Mouse (Mus musculus): ENCODE data around the gene Mef2d.
"Not testable (repeated sequence)": the region's sequence is repeated elsewhere in the genome, so short reads cannot be mapped to it uniquely, and the experiment has no call there.

The Mef2d gene

DNA sequence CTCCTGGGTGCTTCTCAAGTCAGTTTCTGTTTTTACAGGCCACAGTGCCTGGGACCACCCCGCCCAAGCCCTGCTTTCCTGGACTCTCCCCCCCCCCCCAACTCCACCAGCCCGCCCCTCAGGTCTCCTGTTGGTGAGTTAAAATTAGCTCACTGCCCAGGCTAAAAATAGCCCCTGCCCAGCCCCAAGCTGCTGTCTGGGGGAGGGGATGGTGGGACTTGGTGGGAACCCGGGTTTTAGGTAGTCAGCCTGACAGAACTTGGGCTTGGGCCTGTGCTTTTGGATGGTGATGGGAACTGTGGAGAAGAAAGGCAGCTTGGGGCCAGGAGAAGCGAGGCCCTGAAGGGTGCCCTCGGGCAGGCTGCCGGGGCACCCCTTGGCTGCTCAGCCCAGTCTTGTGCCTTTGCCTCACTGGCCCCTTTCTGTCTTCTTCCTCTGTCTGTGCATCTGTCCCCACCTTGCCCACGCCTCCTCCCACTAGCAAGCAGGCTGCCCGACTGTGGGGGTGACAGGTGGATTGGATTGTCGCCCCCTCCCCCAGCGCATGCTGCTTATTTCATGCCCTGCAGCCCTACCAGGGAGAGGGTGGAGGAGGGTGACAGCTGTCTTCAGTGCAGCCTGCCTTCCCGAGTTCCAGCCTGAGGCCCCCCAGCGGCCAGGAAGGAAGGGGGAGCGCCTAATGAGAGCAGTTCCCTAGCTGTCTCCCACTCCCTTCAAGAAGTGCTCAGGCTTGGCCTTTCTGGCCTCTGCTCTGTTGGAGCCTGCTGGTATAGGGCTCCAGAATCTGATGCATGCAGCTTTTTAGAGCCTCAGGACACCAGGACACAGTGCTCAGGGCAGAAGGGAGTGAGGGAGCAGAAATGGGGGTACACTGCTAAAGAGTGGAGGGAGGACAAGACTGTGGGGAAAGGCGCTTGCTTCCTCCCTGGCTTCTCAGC is 8.2 kb downstream of the Mef2d start:
- DNase-seq (ENCODE audit: low spot score) = no peak

- DNase-seq (ENCODE audit: low spot score) = no peak
These were observed 8.8 kb downstream of the Mef2d start for GRCm38 (mm10) chr3:88150999-88151364.

GRCm38 (mm10) chr3:88152056-88152455 is 9.9 kb downstream of the Mef2d start:
- no peak for DNase-seq (ENCODE audit: low spot score)

- no peak for DNase-seq (ENCODE audit: low spot score)
These were observed 11.3 kb downstream of the Mef2d start for GRCm38 (mm10) chr3:88153290-88154011.

GRCm38 (mm10) chr3:88154236-88154635 is 12.1 kb downstream of the Mef2d start:
- no peak for DNase-seq (ENCODE audit: low spot score)

DNA sequence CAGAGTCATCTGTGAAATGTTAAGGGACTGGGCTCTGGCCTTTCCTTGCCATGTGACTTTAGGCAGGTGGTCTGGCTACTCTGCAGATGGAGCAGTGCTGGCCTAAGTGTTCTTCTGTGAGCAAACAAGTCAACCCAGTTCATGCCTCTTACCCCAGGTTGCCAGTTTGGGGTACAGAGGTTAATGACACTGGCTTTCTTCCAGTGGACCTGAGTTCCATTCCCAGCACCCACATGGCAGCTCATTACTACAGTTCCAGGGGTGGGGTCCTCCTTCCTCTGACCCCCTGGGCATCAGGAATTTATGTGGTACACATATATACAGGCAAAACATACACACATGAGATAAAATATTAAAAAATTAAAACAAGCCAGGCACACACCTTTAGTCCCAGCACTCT is 14.6 kb downstream of the Mef2d start:
- DNase-seq (ENCODE audit: low spot score) = no peak

GRCm38 (mm10) chr3:88157771-88158597 is 15.8 kb downstream of the Mef2d start:
- no peak for DNase-seq (ENCODE audit: low spot score)

DNA sequence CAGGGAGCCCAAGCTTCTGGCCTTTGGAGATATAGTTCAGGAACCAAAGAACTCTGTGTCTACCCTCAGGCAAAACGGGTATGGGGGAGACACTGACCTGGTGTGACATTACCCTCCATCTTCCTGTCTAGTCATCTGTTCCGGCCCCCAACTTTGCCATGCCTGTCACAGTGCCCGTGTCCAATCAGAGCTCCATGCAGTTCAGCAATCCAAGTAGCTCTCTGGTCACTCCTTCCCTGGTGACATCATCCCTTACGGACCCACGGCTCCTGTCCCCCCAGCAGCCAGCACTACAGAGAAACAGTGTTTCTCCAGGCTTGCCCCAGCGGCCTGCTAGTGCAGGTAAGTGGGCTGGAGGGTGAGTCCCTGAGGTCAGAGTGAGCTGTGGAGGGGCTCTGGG is 16.8 kb downstream of the Mef2d start:
- DNase-seq (ENCODE audit: low spot score) = no peak

DNA sequence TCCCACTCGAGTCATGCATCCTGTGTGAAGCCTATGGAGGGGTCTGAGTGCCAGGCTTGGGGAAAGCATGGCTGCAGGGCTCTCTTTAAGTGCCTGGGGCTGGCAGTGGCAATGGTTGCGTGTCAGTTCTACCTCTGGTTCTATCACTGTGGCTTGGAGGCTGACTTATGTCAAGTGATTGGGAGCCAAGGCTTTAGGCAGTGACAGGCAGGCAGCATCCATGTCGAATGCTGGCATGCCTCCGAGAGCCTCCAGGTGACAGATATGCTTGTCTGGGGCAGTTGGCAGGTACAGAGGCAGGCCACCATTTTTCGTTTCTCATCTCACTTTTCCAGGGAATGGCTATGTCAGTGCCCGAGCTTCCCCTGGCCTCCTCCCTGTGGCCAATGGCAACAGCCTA is 18.7 kb downstream of the Mef2d start:
- no peak for DNase-seq (ENCODE audit: low spot score)

- no peak for DNase-seq (ENCODE audit: low spot score)
These were observed 20.1 kb downstream of the Mef2d start for GRCm38 (mm10) chr3:88162259-88162658.

GRCm38 (mm10) chr3:88162811-88163210 is 20.6 kb downstream of the Mef2d start:
- no peak for DNase-seq (ENCODE audit: low spot score)

DNA sequence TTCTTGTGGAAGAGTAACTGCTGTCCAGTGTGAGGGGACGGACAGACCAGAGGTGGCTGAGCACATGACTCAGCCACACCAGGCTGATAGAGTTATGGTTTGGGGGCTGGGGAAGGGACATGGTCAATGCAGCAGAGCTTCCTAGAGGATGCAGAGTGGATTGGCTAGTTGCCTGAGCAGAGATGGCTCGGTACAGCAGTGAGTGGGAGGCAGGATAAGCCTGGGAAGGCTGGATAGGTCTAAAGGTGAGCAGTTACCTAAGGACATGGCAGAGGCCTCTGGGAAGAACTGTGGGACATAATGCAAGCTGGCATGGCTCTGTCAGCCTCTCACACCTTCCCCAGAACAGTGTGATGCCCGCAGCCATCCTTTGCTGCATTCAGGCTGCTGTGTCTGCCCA is 21.7 kb downstream of the Mef2d start:
- DNase-seq (ENCODE audit: low spot score) = no peak

- no peak for DNase-seq (ENCODE audit: low spot score)
These were observed 22.1 kb downstream of the Mef2d start for GRCm38 (mm10) chr3:88164263-88164662.

DNA sequence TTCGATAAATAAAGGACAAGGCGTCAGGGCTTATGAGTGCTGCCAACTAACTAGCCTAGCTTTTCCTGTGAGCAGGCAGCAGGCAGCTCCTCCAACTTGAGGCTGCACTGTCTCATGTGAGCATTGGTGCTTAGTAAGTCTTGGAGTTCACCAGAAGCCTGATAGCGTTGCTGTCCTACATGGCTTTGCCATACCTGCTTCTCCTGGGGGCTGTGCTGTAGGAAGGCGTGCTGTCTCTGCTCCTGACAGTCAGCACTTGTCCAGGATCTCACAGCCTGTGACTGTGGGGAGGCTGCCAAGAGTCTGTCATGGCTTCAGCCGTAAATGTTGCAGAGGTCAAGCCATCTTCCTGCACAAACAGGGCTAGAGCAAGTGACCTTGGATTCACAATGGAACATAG is 23.9 kb downstream of the Mef2d start:
- DNase-seq (ENCODE audit: low spot score) = no peak

DNA sequence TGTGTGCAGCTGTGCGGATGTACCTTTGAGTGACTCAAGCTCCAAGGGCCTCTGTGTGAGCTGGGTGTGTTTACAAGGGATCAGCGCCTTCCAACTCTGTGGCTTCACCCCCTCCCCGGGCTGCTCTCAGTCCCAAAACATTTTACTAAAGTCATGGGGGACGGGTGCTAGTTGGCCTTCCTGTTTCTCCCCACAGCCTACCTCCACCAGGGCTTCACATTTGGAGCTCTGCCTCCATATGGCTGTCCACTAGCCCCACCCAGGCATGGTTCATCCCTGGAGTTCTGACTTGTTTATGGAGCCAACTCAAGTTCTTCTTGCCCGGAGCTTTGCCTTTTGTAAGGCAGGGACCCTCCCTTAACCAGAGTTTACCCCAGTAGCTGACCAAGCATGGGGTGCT is 28.2 kb downstream of the Mef2d start:
- DNase-seq (ENCODE audit: low spot score) = no peak

DNA sequence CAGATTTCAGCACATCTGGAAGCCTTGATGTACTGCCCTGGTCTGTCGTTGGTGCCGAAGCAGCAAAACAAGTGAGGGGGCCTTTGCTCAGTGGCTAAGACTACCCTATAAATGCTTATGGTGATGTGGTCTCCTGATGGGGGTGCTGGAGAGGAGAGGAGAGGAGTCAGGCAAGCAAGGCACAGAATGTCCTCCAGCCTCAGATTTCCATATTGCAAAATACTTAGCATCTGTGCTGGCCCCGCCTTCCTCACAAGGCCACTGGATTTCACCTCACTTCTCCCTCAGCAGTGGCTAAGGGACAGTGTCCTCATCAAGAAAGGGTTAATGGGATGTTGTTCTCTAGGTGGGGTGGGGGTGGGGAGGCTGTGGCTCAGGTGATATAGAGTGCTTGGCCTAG is 30.3 kb downstream of the Mef2d start:
- DNase-seq (ENCODE audit: low spot score) = no peak

DNA sequence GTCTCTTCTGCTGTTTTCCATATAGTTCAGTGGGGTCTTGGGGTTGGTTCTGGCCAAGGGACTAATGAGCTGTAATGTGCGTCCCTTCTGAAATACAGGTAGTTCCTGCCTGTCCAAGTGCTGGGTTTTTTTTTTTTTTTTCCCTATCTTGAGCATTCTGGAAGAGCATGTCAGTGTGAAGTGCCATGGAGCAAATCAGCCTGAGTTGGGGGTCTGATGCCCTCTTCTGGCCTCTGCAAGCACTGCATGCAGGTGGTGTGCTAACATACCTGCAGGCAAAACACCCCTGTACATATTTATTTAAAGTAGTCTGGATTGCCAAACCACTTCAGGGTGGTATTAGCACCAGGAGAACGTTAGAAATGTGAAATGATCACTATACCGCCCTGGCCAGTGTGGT is 31.2 kb downstream of the Mef2d start:
- peak; percentile 34 for DNase-seq (ENCODE audit: low spot score)

DNA sequence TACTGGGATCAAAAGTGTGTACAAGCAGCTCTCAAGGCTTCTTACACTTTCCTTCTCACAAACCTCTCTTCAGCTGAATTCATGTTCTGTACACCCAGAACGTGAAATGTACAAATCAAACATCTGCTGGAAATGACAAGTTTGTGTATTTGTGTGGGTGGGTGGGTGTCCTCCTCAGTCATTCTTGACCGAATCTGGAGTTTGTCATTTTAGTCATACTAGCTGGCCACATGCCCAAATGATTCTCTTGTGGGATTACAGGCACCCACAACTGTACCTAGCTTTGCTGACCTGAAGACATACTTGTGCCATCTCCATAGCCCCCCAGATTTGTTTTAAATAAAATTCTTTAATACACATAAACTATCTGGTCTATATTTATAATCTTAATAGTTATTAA is 32.7 kb downstream of the Mef2d start:
- DNase-seq (ENCODE audit: low spot score) = no peak

DNA sequence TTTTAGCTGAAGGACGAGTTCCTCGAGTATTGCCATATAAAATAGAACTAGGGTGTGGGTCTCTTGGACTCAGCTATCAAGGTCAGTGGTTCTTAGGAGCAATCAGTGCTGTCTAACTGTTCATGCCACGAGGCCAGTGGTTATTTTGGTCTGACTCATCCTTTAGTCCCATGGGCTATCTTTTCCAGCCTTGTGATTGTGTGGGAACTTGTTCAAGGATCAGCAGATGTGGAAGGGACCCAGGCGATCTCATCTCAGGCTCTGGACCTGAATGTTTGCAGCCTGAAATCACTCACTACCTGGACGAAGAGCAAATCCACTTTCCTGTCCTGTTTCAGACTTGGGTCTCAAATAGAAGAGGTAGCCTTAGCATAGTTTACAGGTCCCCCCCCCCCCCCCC is 34.9 kb downstream of the Mef2d start:
- DNase-seq (ENCODE audit: low spot score) = no peak

DNA sequence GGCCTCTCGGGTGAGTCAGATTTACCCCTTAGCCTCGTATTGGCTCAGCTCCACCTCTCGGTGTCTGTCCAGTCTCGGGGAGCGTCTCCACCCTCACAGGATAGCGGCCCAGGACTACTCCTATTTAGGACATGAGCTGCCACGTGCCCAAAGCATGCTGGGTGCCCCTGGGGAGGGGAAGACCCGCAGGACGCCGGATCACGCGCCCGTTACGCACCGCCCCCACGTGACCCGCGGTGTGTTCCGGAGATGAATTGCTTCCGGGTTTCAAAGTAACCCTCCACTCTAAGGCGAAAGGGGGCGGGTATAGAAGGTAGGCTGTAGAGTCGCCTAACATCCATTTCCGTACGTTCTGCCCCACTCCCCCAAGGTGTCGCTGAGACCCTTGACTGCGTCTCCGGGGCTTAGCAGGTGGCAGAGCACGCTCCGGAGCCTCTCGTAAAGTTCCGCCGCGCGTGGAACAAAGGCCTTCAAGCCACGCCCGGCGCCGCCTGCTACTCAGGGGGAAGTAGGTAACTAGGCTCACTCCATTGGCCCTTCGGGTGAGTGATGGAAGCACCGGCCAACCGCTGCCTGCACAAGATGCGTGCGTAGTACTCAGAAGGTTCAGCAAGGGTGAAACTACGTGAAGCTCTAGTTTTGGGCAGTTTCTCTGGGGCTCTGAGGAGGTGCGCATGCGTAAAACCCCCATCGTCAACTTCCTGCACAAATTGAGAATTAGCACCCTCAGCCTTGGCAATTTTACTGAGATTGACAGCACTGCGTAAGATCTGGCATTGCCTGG is 35.6 kb downstream of the Mef2d start:
- peak; percentile 95 for DNase-seq (ENCODE audit: low spot score)

GRCm38 (mm10) chr3:88178346-88178733 is 36.2 kb downstream of the Mef2d start:
- not testable (repeated sequence) for DNase-seq (ENCODE audit: low spot score)

DNA sequence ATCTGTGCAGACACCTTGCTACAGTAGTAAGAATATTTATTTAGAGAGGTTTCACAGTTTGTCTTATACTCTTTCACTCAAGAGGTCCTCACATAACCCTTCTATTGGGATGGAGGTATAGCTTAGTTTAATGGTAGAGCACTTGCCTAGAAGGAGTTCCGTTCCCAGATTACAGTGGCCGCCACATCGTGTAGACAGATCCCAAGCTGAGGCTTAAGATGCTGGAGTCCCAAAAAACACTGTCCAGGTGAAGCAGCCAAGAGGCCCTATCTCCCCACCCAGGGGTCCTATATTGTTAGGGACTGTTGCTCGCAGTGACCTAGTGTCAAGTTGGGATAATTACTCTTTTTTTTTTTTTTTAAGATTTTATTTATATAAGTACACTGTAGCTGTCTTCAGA is 36.8 kb downstream of the Mef2d start:
- no peak for DNase-seq (ENCODE audit: low spot score)

All from ovary, postnatal 14 days (tissue).